Mouse (Mus musculus): ENCODE data around the gene Neurl4. TPM values are rescaled to one million over a fixed set of nuclear protein-coding genes. Genes with fewer than 3 reads are reported as not detected.

Neurl4 gene
- polyA plus RNA-seq, 2 experiments = 15.0 to 74.6 TPM

GRCm38 (mm10) chr11:69947337-69948065 is 46.6 kb downstream of the Neurl4 start:
- Histone ChIP-seq H3K4me3 (replicated peaks; ENCODE audit: low read length) (peak overlapping the region; percentile 59), H3K36me3 (ENCODE audit: control insufficient read depth, insufficient read depth, low read length) (peaks cover 34% of the 10 kb centered on the region), H3K4me1 (ENCODE audit: control insufficient read depth, insufficient read depth, low read length) (peaks cover 19% of the 10 kb centered on the region), H3K27me3 (ENCODE audit: control insufficient read depth, insufficient read depth, low read length) (no peaks in the 10 kb centered on the region), H3K9me3 (ENCODE audit: control insufficient read depth, low read length) (no peaks in the 10 kb centered on the region), H3K27ac (replicated peaks; ENCODE audit: low read depth, low read length) (peak overlapping the region; percentile 79), H3K4me2 (replicated peaks; ENCODE audit: low read depth, low read length, severe bottlenecking) (peak overlapping the region; percentile 85), H3K9ac (ENCODE audit: low read depth, low read length, severe bottlenecking) (peak overlapping the region; percentile 70)
- ATAC-seq (ENCODE audit: low FRiP score, low read depth) = peak; percentile 48
- peak; percentile 70 for DNase-seq (ENCODE audit: low spot score)
- 1% methylated on average over 28 of the region's 29 CpGs for WGBS
- no peak for TF ChIP-seq POLR2A (IDR thresholded peaks at IDR 0.05; ENCODE audit: borderline replicate concordance, extremely low read depth, insufficient read depth, insufficient read length)

DNA sequence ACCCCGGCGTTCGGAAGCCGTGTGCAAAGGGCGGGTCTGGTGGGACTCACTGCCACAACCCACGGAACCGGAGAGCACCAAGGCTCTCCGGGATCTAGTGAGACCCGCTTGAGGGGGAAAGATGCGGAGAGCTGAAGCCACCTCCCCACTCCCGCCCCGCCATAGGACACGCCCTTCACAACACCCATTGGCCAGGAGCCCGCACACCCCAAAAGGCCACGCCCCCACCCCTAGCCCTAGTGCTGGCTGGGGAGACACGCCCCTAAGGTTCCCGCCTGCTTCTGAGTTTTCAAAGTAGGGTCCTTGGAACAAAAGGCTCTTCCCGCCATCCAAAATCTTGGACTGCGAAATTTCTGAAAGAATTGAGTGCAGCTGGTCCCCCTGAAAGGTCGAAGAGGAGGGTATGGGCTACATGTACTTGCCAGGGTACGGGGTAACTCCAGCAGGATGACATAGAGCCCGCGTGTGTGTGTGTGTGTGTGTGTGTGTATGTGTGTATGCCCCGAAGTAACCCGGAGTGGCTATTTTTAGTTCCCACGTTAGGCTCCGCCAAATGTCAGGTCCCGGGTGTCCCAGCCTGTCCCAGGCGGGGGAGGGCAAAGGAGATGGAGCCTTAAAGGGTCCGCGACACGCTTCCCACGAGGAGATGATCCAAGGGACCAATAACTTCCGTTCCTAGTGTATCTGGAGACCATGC is 47.3 kb downstream of the Neurl4 start, which contains the start of gene Slc2a4:
TSS of gene Slc2a4 (minus strand) at position 123 of the 697 bp plus-strand sequence.
- Histone ChIP-seq H3K27me3 (ENCODE audit: control insufficient read depth, insufficient read depth, low read length) (no peaks in the 10 kb centered on the region), H3K4me1 (ENCODE audit: control insufficient read depth, insufficient read depth, low read length) (peaks cover 19% of the 10 kb centered on the region), H3K36me3 (ENCODE audit: control insufficient read depth, insufficient read depth, low read length) (peaks cover 27% of the 10 kb centered on the region), H3K9me3 (ENCODE audit: control insufficient read depth, low read length) (no peaks in the 10 kb centered on the region), H3K4me3 (replicated peaks; ENCODE audit: low read length) (peak within 1 kb of the TSS; percentile 59), H3K4me2 (replicated peaks; ENCODE audit: low read depth, low read length, severe bottlenecking) (peak within 1 kb of the TSS; percentile 85), H3K9ac (ENCODE audit: low read depth, low read length, severe bottlenecking) (peak within 1 kb of the TSS; percentile 70), H3K27ac (replicated peaks; ENCODE audit: low read depth, low read length) (peak within 1 kb of the TSS; percentile 90)
- DNase-seq (ENCODE audit: low spot score) = peak; percentile 97
- TF ChIP-seq POLR2A (IDR thresholded peaks at IDR 0.05; ENCODE audit: borderline replicate concordance, extremely low read depth, insufficient read depth, insufficient read length) = peak; percentile 76; the same call in 1 of the 2 replicates
- WGBS = 2% methylated on average over 33 of the region's 34 CpGs
- peak; percentile 93 for ATAC-seq (ENCODE audit: low FRiP score, low read depth)

GRCm38 (mm10) chr11:69948763-69949150 is 47.9 kb downstream of the Neurl4 start:
- Histone ChIP-seq H3K9ac (ENCODE audit: low read depth, low read length, severe bottlenecking) (peak overlapping the region; percentile 70), H3K4me2 (replicated peaks; ENCODE audit: low read depth, low read length, severe bottlenecking) (peak overlapping the region; percentile 85), H3K36me3 (ENCODE audit: control insufficient read depth, insufficient read depth, low read length) (peaks cover 23% of the 10 kb centered on the region), H3K4me1 (ENCODE audit: control insufficient read depth, insufficient read depth, low read length) (peaks cover 19% of the 10 kb centered on the region), H3K9me3 (ENCODE audit: control insufficient read depth, low read length) (no peaks in the 10 kb centered on the region), H3K27ac (replicated peaks; ENCODE audit: low read depth, low read length) (peak overlapping the region; percentile 90), H3K4me3 (replicated peaks; ENCODE audit: low read length) (peak overlapping the region; percentile 59), H3K27me3 (ENCODE audit: control insufficient read depth, insufficient read depth, low read length) (no peaks in the 10 kb centered on the region)
- WGBS = 0% methylated on average over 14 of the region's 14 CpGs
- DNase-seq (ENCODE audit: low spot score) = peak; percentile 90
- peak; percentile 61; the same call in 1 of the 2 replicates for TF ChIP-seq POLR2A (IDR thresholded peaks at IDR 0.05; ENCODE audit: borderline replicate concordance, extremely low read depth, insufficient read depth, insufficient read length)
- peak; percentile 48 for ATAC-seq (ENCODE audit: low FRiP score, low read depth)

GRCm38 (mm10) chr11:69950807-69951459 is 50.1 kb downstream of the Neurl4 start:
- ATAC-seq (ENCODE audit: low FRiP score, low read depth) (no peak), DNase-seq (ENCODE audit: low spot score) (no peak)
- H3K9ac ChIP-seq (ENCODE audit: low read depth, low read length, severe bottlenecking) = no peak overlapping the region
- H3K4me2 ChIP-seq (replicated peaks; ENCODE audit: low read depth, low read length, severe bottlenecking) = no peak overlapping the region
- H3K36me3 ChIP-seq (ENCODE audit: control insufficient read depth, insufficient read depth, low read length) = 0 out of 2 replicates have a peak, but pooled peaks cover 1% of the 10 kb centered on the region
- no peaks in the 10 kb centered on the region for H3K27me3 ChIP-seq (ENCODE audit: control insufficient read depth, insufficient read depth, low read length)
- no peak overlapping the region for H3K4me3 ChIP-seq (replicated peaks; ENCODE audit: low read length)
- TF ChIP-seq POLR2A (IDR thresholded peaks at IDR 0.05; ENCODE audit: borderline replicate concordance, extremely low read depth, insufficient read depth, insufficient read length) = no peak
- H3K9me3 ChIP-seq (ENCODE audit: control insufficient read depth, low read length) = no peaks in the 10 kb centered on the region
- WGBS = 51% methylated on average over 4 of the region's 4 CpGs
- no peak overlapping the region for H3K27ac ChIP-seq (replicated peaks; ENCODE audit: low read depth, low read length)
- peaks cover 19% of the 10 kb centered on the region for H3K4me1 ChIP-seq (ENCODE audit: control insufficient read depth, insufficient read depth, low read length)

GRCm38 (mm10) chr11:69952274-69952673 is 51.4 kb downstream of the Neurl4 start:
- 53% methylated on average over 1 of the region's 1 CpGs for WGBS
- no peak overlapping the region for H3K9ac ChIP-seq (ENCODE audit: low read depth, low read length, severe bottlenecking)

More at GRCm38 (mm10) chr11:69952274-69952673, 51.4 kb downstream of the Neurl4 start:
- Histone ChIP-seq H3K27ac (replicated peaks; ENCODE audit: low read depth, low read length) (no peak overlapping the region), H3K9me3 (ENCODE audit: control insufficient read depth, low read length) (no peaks in the 10 kb centered on the region), H3K4me1 (ENCODE audit: control insufficient read depth, insufficient read depth, low read length) (peaks cover 7% of the 10 kb centered on the region; the same call in 1 of the 2 replicates), H3K4me3 (replicated peaks; ENCODE audit: low read length) (no peak overlapping the region), H3K4me2 (replicated peaks; ENCODE audit: low read depth, low read length, severe bottlenecking) (no peak overlapping the region), H3K27me3 (ENCODE audit: control insufficient read depth, insufficient read depth, low read length) (no peaks in the 10 kb centered on the region), H3K36me3 (ENCODE audit: control insufficient read depth, insufficient read depth, low read length) (no peaks in the 10 kb centered on the region)
- no peak for TF ChIP-seq POLR2A (IDR thresholded peaks at IDR 0.05; ENCODE audit: borderline replicate concordance, extremely low read depth, insufficient read depth, insufficient read length)
- no peak for ATAC-seq (ENCODE audit: low FRiP score, low read depth)
- no peak for DNase-seq (ENCODE audit: low spot score)
